Mouse (Mus musculus): ENCODE results near the gene Taz.

DNA sequence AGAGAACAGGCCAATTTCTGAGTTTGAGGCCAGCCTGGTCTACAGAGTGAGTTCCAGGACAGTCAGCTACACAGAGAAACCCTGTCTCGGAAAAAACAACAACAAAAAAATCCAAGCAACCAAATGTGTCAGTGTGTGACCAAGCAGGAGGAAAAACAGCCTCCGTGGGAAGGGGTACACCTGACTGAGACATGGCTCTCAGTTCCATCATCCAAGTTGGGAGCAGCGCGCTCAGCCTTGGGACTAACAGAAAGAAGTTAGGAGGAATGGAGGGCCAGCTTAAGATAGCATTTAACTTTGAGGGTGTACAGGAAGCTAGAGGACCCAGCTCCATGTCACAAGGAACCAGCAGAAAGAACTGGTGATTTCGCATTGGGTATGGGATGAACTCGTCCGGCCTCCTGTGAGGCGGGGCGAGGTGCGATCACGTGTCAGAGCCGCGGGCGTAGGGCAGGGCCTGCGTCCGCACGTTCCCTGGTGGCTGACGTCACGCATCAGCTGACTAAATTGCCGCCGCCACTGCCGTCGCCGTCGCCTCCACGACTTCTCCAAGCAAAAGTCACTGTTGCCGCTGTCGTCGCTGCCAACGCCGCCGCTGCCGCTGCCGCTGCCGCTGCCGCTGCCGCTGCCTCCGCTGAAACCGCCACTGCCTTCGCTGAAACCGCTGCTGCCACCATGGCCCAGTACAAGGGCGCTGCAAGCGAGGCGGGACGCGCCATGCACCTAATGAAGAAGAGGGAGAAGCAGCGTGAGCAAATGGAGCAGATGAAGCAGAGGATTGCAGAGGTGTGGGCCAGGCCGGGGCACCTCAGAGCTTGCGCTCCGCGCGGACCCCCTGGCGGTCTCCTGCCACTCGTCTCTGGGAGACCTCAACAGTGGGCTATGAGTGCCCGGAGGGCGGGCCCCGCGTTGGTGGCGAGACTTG lies 31.1 kb downstream of the Taz start, which contains the start of gene Fam50a:
- TF ChIP-seq GATA1 (IDR thresholded peaks at IDR 0.05; ENCODE audit: borderline replicate concordance, low read length) (no peak), FLI1 (IDR thresholded peaks at IDR 0.05; ENCODE audit: low read length) (no peak)

Measured in megakaryocyte, embryonic 14.5 days (primary cell).